Mouse (Mus musculus): ENCODE measurements around the gene Sel1l3. TPM values are rescaled to one million over a fixed set of nuclear protein-coding genes. Genes with fewer than 3 reads are reported as not detected.
A peak's percentile ranks its signal among the peaks of the same experiment; 100 is the strongest.

The Sel1l3 gene
- polyA plus RNA-seq, 1 experiment: 28.6 TPM

DNA sequence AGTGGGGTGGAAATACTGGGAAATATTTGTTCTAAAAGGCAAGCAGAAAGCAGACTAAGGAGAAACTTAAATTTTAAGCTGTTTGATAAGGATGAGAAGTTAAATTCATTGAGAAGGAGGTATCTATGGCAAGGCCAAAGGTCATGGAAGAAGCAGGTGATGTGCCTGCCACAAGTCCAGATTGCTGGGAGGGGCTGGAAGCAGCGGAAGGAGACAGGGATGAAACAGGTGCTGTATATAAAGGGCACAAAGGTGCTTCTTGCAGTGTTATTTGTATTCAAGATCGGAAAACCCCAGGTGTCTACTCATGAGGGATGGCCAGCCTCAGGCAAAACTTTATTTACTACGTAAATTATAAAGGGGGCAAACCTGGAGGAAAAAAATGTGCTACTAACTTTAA, 38.5 kb downstream of the Sel1l3 start:
- H3K4me3 ChIP-seq (ENCODE audit: insufficient read depth, low read depth, low read length): no peak overlapping the region
- no peaks in the 10 kb centered on the region for H3K36me3 ChIP-seq (ENCODE audit: control insufficient read depth, insufficient read depth, low read length)
- no peaks in the 10 kb centered on the region for H3K27me3 ChIP-seq (replicated peaks; ENCODE audit: control insufficient read depth, insufficient read depth, low read length)
- 72% methylated on average over 3 of the region's 3 CpGs for WGBS
- H3K4me1 ChIP-seq (ENCODE audit: control insufficient read depth, insufficient read depth, low read length): peaks cover 13% of the 10 kb centered on the region
- H3K27ac ChIP-seq (ENCODE audit: insufficient read depth, low read depth, low read length): no peak overlapping the region
- DNase-seq: no peak
- TF ChIP-seq POLR2A (IDR thresholded peaks at IDR 0.05; ENCODE audit: low read depth, low read length) (no peak), CTCF (conservative IDR thresholded peaks at IDR 0.05; ENCODE audit: insufficient read depth, insufficient read length, low read depth, low read length) (no peak)

DNA sequence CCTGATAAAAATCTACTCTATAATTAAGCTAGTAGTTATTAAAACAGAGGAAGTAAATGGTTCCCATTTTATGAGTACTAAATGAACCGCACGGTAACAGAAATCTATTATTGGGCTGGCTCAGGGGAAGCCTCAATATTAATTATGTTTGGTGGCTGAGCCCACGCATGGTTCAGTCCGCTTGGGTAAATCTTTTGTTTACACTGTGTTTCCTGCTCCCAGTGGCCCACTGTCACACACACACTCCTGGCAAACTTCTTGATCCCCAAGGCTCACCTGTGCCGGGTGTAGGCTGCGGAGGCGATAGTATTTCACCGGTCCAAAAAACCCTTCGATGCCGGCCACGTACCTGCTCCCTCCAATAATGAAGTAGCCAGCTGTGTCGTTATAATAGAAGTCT, 39.3 kb downstream of the Sel1l3 start:
- Histone ChIP-seq H3K27me3 (replicated peaks; ENCODE audit: control insufficient read depth, insufficient read depth, low read length) (no peaks in the 10 kb centered on the region), H3K4me3 (ENCODE audit: insufficient read depth, low read depth, low read length) (no peak overlapping the region), H3K27ac (ENCODE audit: insufficient read depth, low read depth, low read length) (no peak overlapping the region), H3K4me1 (ENCODE audit: control insufficient read depth, insufficient read depth, low read length) (peaks cover 13% of the 10 kb centered on the region), H3K36me3 (ENCODE audit: control insufficient read depth, insufficient read depth, low read length) (no peaks in the 10 kb centered on the region)
- TF ChIP-seq CTCF (conservative IDR thresholded peaks at IDR 0.05; ENCODE audit: insufficient read depth, insufficient read length, low read depth, low read length) (no peak), POLR2A (IDR thresholded peaks at IDR 0.05; ENCODE audit: low read depth, low read length) (no peak)
- 91% methylated on average over 12 of the region's 12 CpGs for WGBS
- no peak for DNase-seq

DNA sequence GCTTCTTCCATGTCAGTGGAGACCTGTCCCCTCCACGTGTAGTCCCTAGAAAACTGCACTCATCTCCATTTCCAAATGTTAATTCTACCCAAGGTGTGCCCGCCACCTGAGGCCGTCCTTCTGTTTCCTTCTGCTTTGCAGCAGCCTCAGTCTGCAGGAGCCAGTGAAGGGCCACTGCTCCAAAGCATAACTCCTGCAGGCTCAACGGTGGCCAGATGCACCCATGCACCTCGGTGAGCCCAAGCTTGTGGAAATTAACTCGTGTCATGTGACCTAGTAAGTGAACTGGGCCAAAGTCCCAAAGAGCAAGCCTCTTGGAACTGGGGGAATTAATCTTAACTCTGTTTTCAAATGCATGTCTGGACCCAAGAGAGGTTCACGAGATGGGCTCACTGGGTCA, 40.8 kb downstream of the Sel1l3 start:
- Histone ChIP-seq H3K27me3 (replicated peaks; ENCODE audit: control insufficient read depth, insufficient read depth, low read length) (no peaks in the 10 kb centered on the region), H3K4me3 (ENCODE audit: insufficient read depth, low read depth, low read length) (no peak overlapping the region), H3K27ac (ENCODE audit: insufficient read depth, low read depth, low read length) (peak overlapping the region; percentile 87), H3K4me1 (ENCODE audit: control insufficient read depth, insufficient read depth, low read length) (peaks cover 13% of the 10 kb centered on the region), H3K36me3 (ENCODE audit: control insufficient read depth, insufficient read depth, low read length) (no peaks in the 10 kb centered on the region)
- peak; percentile 93 for DNase-seq
- TF ChIP-seq POLR2A (IDR thresholded peaks at IDR 0.05; ENCODE audit: low read depth, low read length): peak; percentile 7
- TF ChIP-seq CTCF (conservative IDR thresholded peaks at IDR 0.05; ENCODE audit: insufficient read depth, insufficient read length, low read depth, low read length): no peak
- WGBS: 37% methylated on average over 7 of the region's 7 CpGs

DNA sequence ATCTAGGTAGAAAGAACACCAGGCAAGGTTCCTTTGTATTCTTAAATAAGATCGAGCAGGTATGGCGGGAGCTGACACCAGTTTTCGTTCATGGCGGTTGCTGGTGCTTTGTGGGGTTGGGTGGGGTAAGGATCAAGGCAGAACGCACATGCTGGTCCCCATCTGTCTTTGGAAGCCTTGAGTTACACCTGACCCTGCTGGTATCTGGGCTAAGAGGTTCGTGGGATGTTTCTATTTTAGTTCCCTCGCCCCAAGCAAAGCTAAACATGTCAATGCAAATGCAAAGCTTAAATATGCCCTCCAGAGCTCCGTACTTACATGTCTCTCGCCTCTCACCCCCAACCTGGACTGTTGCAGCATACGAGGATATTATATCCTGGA, 41.5 kb downstream of the Sel1l3 start:
- Histone ChIP-seq H3K4me1 (ENCODE audit: control insufficient read depth, insufficient read depth, low read length) (peaks cover 13% of the 10 kb centered on the region), H3K27me3 (replicated peaks; ENCODE audit: control insufficient read depth, insufficient read depth, low read length) (no peaks in the 10 kb centered on the region), H3K27ac (ENCODE audit: insufficient read depth, low read depth, low read length) (peak overlapping the region; percentile 87), H3K36me3 (ENCODE audit: control insufficient read depth, insufficient read depth, low read length) (no peaks in the 10 kb centered on the region), H3K4me3 (ENCODE audit: insufficient read depth, low read depth, low read length) (no peak overlapping the region)
- DNase-seq: no peak
- no peak for TF ChIP-seq POLR2A (IDR thresholded peaks at IDR 0.05; ENCODE audit: low read depth, low read length)
- 77% methylated on average over 10 of the region's 10 CpGs for WGBS

DNA sequence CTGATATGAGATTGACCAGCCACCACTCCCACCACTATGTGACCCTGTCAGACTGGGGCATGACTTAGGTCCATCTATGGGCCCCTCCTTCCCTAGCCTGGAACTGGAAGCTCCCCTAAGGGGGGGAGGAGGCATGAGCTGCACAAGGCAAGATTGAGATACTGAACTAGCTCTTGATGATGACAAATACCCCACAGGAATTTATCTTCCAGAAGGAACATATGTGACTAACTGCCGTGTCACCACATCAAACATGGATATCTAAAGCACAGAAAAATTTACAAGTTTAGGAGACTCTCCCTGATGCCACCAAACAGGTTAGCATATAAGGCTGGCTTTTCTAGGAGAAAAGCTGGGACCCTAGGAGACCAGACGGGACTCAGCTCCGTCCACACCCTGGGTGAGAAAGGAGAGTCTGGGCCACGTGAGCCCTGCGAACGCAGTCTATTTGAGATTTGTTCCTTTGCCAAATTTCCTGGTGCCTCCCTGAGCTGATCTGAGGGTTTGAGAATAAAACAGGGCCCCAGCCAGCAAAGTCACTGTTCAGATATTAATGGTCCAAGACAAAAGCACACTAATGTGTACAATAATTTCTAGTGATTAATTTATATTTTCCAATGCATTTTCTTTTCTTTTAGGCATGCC, 42.0 kb downstream of the Sel1l3 start:
- H3K4me3 ChIP-seq (ENCODE audit: insufficient read depth, low read depth, low read length): no peak overlapping the region
- DNase-seq: peak; percentile 25
- H3K4me1 ChIP-seq (ENCODE audit: control insufficient read depth, insufficient read depth, low read length): peaks cover 8% of the 10 kb centered on the region
- no peaks in the 10 kb centered on the region for H3K27me3 ChIP-seq (replicated peaks; ENCODE audit: control insufficient read depth, insufficient read depth, low read length)
- H3K27ac ChIP-seq (ENCODE audit: insufficient read depth, low read depth, low read length): peak overlapping the region; percentile 87
- H3K36me3 ChIP-seq (ENCODE audit: control insufficient read depth, insufficient read depth, low read length): no peaks in the 10 kb centered on the region
- no peak for TF ChIP-seq POLR2A (IDR thresholded peaks at IDR 0.05; ENCODE audit: low read depth, low read length)
- TF ChIP-seq CTCF (conservative IDR thresholded peaks at IDR 0.05; ENCODE audit: insufficient read depth, insufficient read length, low read depth, low read length): no peak
- WGBS: 67% methylated on average over 6 of the region's 6 CpGs

DNA sequence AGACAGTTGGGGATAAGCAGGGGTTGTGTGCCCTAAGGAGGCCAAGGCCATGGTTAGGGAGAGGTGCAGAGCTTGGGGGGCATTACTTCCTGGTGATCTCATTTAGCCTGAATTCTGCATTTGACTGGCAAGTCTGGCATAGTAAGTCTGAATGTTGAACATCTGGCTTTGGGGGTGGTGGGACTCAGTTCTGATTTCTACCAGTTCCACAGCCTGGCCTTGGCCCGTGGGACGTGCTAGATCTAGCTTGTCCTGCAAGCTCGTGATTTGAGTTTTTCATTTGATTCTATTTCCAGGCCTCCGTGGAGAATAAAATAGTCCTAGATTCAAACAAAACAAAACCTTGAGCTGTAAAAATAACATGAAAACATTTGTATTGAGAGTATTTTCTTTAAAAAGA, 46.2 kb downstream of the Sel1l3 start:
- no peak overlapping the region for H3K4me3 ChIP-seq (ENCODE audit: insufficient read depth, low read depth, low read length)
- 82% methylated on average over 4 of the region's 4 CpGs for WGBS
- H3K27ac ChIP-seq (ENCODE audit: insufficient read depth, low read depth, low read length): no peak overlapping the region
- no peaks in the 10 kb centered on the region for H3K36me3 ChIP-seq (ENCODE audit: control insufficient read depth, insufficient read depth, low read length)
- no peaks in the 10 kb centered on the region; the same call in 1 of the 2 replicates for H3K4me1 ChIP-seq (ENCODE audit: control insufficient read depth, insufficient read depth, low read length)
- H3K27me3 ChIP-seq (replicated peaks; ENCODE audit: control insufficient read depth, insufficient read depth, low read length): no peaks in the 10 kb centered on the region
- TF ChIP-seq POLR2A (IDR thresholded peaks at IDR 0.05; ENCODE audit: low read depth, low read length) (no peak), CTCF (conservative IDR thresholded peaks at IDR 0.05; ENCODE audit: insufficient read depth, insufficient read length, low read depth, low read length) (no peak)
- no peak for DNase-seq

DNA sequence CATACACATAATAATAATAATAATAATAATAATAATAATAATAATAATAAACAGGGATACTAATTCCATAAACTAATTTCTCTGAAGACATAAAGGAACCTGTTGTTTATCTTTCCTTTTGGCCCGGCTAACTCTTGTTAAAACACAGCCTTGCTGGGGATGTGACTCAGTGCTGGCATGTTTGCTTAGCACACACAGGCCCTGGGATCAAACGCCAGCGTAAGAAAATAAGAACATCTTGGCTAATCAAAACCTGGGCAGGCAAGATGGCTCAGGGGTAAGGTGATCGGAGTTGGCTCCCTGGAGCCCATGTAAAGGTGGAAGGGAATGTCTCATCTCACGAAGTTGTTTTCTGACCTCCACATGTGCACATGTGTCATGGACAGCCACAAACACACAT, 48.1 kb downstream of the Sel1l3 start:
- 87% methylated on average over 5 of the region's 5 CpGs for WGBS
- Histone ChIP-seq H3K4me1 (ENCODE audit: control insufficient read depth, insufficient read depth, low read length) (no peaks in the 10 kb centered on the region), H3K36me3 (ENCODE audit: control insufficient read depth, insufficient read depth, low read length) (no peaks in the 10 kb centered on the region), H3K4me3 (ENCODE audit: insufficient read depth, low read depth, low read length) (no peak overlapping the region), H3K27ac (ENCODE audit: insufficient read depth, low read depth, low read length) (no peak overlapping the region), H3K27me3 (replicated peaks; ENCODE audit: control insufficient read depth, insufficient read depth, low read length) (no peaks in the 10 kb centered on the region)
- DNase-seq: no peak
- TF ChIP-seq CTCF (conservative IDR thresholded peaks at IDR 0.05; ENCODE audit: insufficient read depth, insufficient read length, low read depth, low read length) (no peak), POLR2A (IDR thresholded peaks at IDR 0.05; ENCODE audit: low read depth, low read length) (no peak)

Data from kidney, adult 2 months (tissue).